Mouse (Mus musculus) liver, adult 2 months (tissue): ENCODE measurements around the gene 4930442H23Rik. TPM values are rescaled to one million over a fixed set of nuclear protein-coding genes. Genes with fewer than 3 reads are reported as not detected.
A peak's percentile ranks its signal among the peaks of the same experiment; 100 is the strongest.

ENCODE experiments used
- DNase-seq: peaks from one replicate; pipeline ENCODE4 v3.0.0-alpha.2; 2011; ENCODE audit warnings: low read depth, low spot score; ENCODE audit errors: extremely low read depth
- H3K27ac ChIP-seq: fragments of 200-500 bp; replicated peaks from 2 replicates; pipeline ENCODE4 v1.5.1; 2012; ENCODE audit warnings: low read depth, mild to moderate bottlenecking, control low read depth, inconsistent platforms, low read length; ENCODE audit not compliant: insufficient read depth
- H3K27me3 ChIP-seq: fragments of 200-500 bp; 2 replicates; pipeline ENCODE4 v1.6.1; 2012; ENCODE audit warnings: mild to moderate bottlenecking, moderate library complexity, low read length, inconsistent platforms; ENCODE audit not compliant: control insufficient read depth, insufficient read depth
- H3K36me3 ChIP-seq: fragments of 200-500 bp; 2 replicates; pipeline ENCODE4 v1.6.1; 2012; ENCODE audit warnings: low read length, inconsistent platforms; ENCODE audit not compliant: control insufficient read depth, insufficient read depth
- H3K4me1 ChIP-seq: fragments of 200-500 bp; 2 replicates; pipeline ENCODE4 v1.6.1; 2011; ENCODE audit warnings: low read length; ENCODE audit not compliant: control insufficient read depth, insufficient read depth
- H3K4me3 ChIP-seq: fragments of 200-500 bp; 2 replicates; pipeline ENCODE4 v1.5.1; 2011; ENCODE audit warnings: low read depth, mild to moderate bottlenecking, control low read depth, low read length, moderate library complexity; ENCODE audit not compliant: insufficient read depth
- H3K79me2 ChIP-seq: fragments of 200-500 bp; 2 replicates; pipeline ENCODE4 v1.6.1; 2012; ENCODE audit warnings: inconsistent platforms, mild to moderate bottlenecking, low read length, moderate library complexity; ENCODE audit not compliant: control insufficient read depth, insufficient read depth
- H3K9ac ChIP-seq: fragments of 200-500 bp; 2 replicates; pipeline ENCODE4 v1.6.1; 2012; ENCODE audit warnings: low read depth, mild to moderate bottlenecking, control low read depth, inconsistent platforms, low read length
- CTCF ChIP-seq: fragments of 200-500 bp; IDR thresholded peaks from 2 replicates; pipeline ENCODE4 v1.5.1; 2011; ENCODE audit warnings: low read depth, low read length, control low read depth
- POLR2A ChIP-seq: fragments of 200-500 bp; IDR thresholded peaks from 2 replicates; pipeline ENCODE4 v1.6.1; 2011; ENCODE audit warnings: low read length, control low read depth; ENCODE audit not compliant: insufficient read depth; ENCODE audit errors: extremely low read depth
- WGBS: fragments of 180-500 bp; shearing (Covaris S2); methylation state at CpG from one replicate; pipeline ENCODE4 v1.1.7; 2018; 5-methylcytosine and 5-hydroxymethylcytosine counted together
- polyA plus RNA-seq: library from polyadenylated mRNA; depleted of rRNA; stranded (reverse); fragments of >200 nt; gene quantifications from 2 replicates; pipeline ENCODE4 v1.2.3, GENCODE M21; 2012
- total RNA-seq: library from RNA; depleted of rRNA; stranded (reverse); fragments of >200 nt; gene quantifications from 2 replicates; pipeline ENCODE4 v1.2.3, GENCODE M21; 2014

4930442H23Rik gene
- total and polyA plus RNA-seq, 2 experiments = not detected

GRCm38 (mm10) chr10:81200605-81201287 is 17.1 kb upstream of the 4930442H23Rik start:
- 82% methylated on average over 20 of the region's 20 CpGs for whole genome bisulfite sequencing
- Histone ChIP-seq H3K27me3 (no peaks in the 10 kb centered on the region), H3K36me3 (no peaks in the 10 kb centered on the region), H3K4me1 (no peaks in the 10 kb centered on the region), H3K9ac (no peak overlapping the region), H3K4me3 (no peak overlapping the region), H3K79me2 (no peaks in the 10 kb centered on the region), H3K27ac (no peak overlapping the region)
- DNase-seq = no peak
- TF ChIP-seq POLR2A = no peak
- no peak for TF ChIP-seq CTCF

GRCm38 (mm10) chr10:81200141-81200540 is 16.5 kb upstream of the 4930442H23Rik start:
- Histone ChIP-seq H3K79me2 (no peaks in the 10 kb centered on the region), H3K27ac (no peak overlapping the region), H3K36me3 (no peaks in the 10 kb centered on the region), H3K4me3 (no peak overlapping the region), H3K4me1 (no peaks in the 10 kb centered on the region), H3K9ac (no peak overlapping the region), H3K27me3 (no peaks in the 10 kb centered on the region)
- no peak for TF ChIP-seq CTCF
- no peak for TF ChIP-seq POLR2A
- DNase-seq = no peak
- WGBS = 85% methylated on average over 13 of the region's 13 CpGs

- Histone ChIP-seq H3K79me2 (no peaks in the 10 kb centered on the region), H3K4me1 (no peaks in the 10 kb centered on the region), H3K4me3 (no peak overlapping the region), H3K9ac (no peak overlapping the region), H3K27ac (no peak overlapping the region), H3K36me3 (no peaks in the 10 kb centered on the region), H3K27me3 (no peaks in the 10 kb centered on the region)
- TF ChIP-seq POLR2A = no peak
- TF ChIP-seq CTCF = no peak
- WGBS = 84% methylated on average over 6 of the region's 6 CpGs
- no peak for DNase-seq
These were observed 15.3 kb upstream of the 4930442H23Rik start for GRCm38 (mm10) chr10:81198990-81199389.

- H3K4me3 ChIP-seq = no peak overlapping the region
- 2% methylated on average over 9 of the region's 9 CpGs for WGBS
- no peak overlapping the region for H3K27ac ChIP-seq
- DNase-seq = no peak
- no peak overlapping the region for H3K9ac ChIP-seq
- H3K27me3 ChIP-seq = no peaks in the 10 kb centered on the region
- H3K79me2 ChIP-seq = no peaks in the 10 kb centered on the region
- 0 out of 2 replicates have a peak, but pooled peaks cover 1% of the 10 kb centered on the region for H3K4me1 ChIP-seq
- H3K36me3 ChIP-seq = no peaks in the 10 kb centered on the region
- TF ChIP-seq POLR2A = no peak
- peak; percentile 59 for TF ChIP-seq CTCF
These were observed 14.6 kb upstream of the 4930442H23Rik start for GRCm38 (mm10) chr10:81198230-81198629.

GRCm38 (mm10) chr10:81197305-81197704 is 13.7 kb upstream of the 4930442H23Rik start:
- no peak overlapping the region for H3K27ac ChIP-seq
- no peak for DNase-seq
- WGBS = 59% methylated on average over 6 of the region's 6 CpGs
- TF ChIP-seq CTCF = no peak
- no peak for TF ChIP-seq POLR2A
- no peaks in the 10 kb centered on the region for H3K79me2 ChIP-seq
- no peak overlapping the region for H3K4me3 ChIP-seq
- no peaks in the 10 kb centered on the region for H3K27me3 ChIP-seq
- H3K36me3 ChIP-seq = no peaks in the 10 kb centered on the region
- 0 out of 2 replicates have a peak, but pooled peaks cover 1% of the 10 kb centered on the region for H3K4me1 ChIP-seq
- H3K9ac ChIP-seq = no peak overlapping the region

GRCm38 (mm10) chr10:81196470-81197065 is 12.9 kb upstream of the 4930442H23Rik start:
- H3K9ac ChIP-seq = no peak overlapping the region
- H3K4me3 ChIP-seq = no peak overlapping the region
- no peak for DNase-seq

More at GRCm38 (mm10) chr10:81196470-81197065, 12.9 kb upstream of the 4930442H23Rik start:
- Histone ChIP-seq H3K27ac (no peak overlapping the region), H3K4me1 (0 out of 2 replicates have a peak, but pooled peaks cover 2% of the 10 kb centered on the region), H3K79me2 (no peaks in the 10 kb centered on the region), H3K36me3 (no peaks in the 10 kb centered on the region), H3K27me3 (no peaks in the 10 kb centered on the region)
- 80% methylated on average over 11 of the region's 11 CpGs for WGBS
- TF ChIP-seq POLR2A (no peak), CTCF (no peak)
